ENCODE assay signal across 10 mouse cellular contexts in the genomic region with DNA sequence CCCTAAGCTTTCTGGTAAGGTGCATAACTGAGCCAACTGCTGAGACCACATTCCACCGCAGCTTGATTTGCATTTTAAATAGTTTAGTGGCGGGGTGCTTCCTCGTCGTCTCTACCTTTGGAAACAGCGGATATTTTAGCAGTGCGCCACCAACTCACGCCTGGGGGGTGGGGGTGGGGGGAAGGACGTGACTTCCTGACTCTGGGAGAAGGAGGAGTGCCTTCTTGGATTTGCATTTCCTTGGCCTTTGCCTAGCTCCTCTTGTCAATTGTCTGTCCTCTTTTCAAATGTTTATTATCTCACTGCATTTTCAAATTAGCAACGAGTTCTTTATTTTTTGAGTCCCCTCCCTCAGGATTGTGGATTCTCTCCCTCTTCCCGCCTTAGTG. TPM values are rescaled to one million over a fixed set of nuclear protein-coding genes. Genes with fewer than 3 reads are reported as not detected.
DNase-seq lines count a peak whose midpoint lies in the region; ATAC-seq lines count a peak whose summit lies in the region.
"Had no signal": no experiment of that assay in that cellular context is flagged by ENCODE, and none has a peak within 500 bp of the region (broad histone marks: within the 10 kb centered on the region; RNA-seq: fewer than 3 reads in every experiment).

No protein-coding gene starts in this region.

- peaks cover 34% of the 10 kb centered on the region for H3K27me3 ChIP-seq in hindbrain, embryonic 14.5 days (ENCODE audit: control insufficient read depth, insufficient read depth, low read length)
- H3K27me3 ChIP-seq in midbrain, embryonic 13.5 days, result peaks cover 35% of the 10 kb centered on the region

- H3K4me2 ChIP-seq in hindbrain, embryonic 14.5 days (replicated peaks), result peak overlapping the region; percentile 53
- peak overlapping the region; percentile 61 for H3K4me2 ChIP-seq in midbrain, embryonic 13.5 days (replicated peaks)

- no peaks in the 10 kb centered on the region for H3K36me3 ChIP-seq in hindbrain, embryonic 14.5 days (replicated peaks; ENCODE audit: control insufficient read depth, insufficient read depth)
- H3K36me3 ChIP-seq in midbrain, embryonic 13.5 days, result no peaks in the 10 kb centered on the region

- H3K27ac ChIP-seq in hindbrain, embryonic 14.5 days, result no peak overlapping the region
- H3K27ac ChIP-seq in midbrain, embryonic 13.5 days, result no peak overlapping the region

- H3K4me1 ChIP-seq in hindbrain, embryonic 14.5 days (replicated peaks; ENCODE audit: control insufficient read depth, insufficient read depth, low read length), result peaks cover 17% of the 10 kb centered on the region; the same call in 1 of the 2 replicates
- peaks cover 22% of the 10 kb centered on the region for H3K4me1 ChIP-seq in midbrain, embryonic 13.5 days (replicated peaks)

- 2% methylated on average over 10 of the region's 10 CpGs for WGBS in hindbrain, embryonic 14.5 days
- WGBS in midbrain, embryonic 13.5 days, result under 1% methylated on average over 10 of the region's 10 CpGs

- no peaks in the 10 kb centered on the region for H3K9me3 ChIP-seq in hindbrain, embryonic 14.5 days (ENCODE audit: control insufficient read depth, low read length)
- H3K9me3 ChIP-seq in midbrain, embryonic 13.5 days, result no peaks in the 10 kb centered on the region

- peak; percentile 28 for DNase-seq in embryo, embryonic 10.5 days (ENCODE audit: low spot score)
- DNase-seq in embryo, embryonic 10 days (ENCODE audit: low spot score), result no peak
- peak; percentile 96 for DNase-seq in ZHBTc4 (ENCODE audit: low read depth, low spot score)
- DNase-seq in hindbrain, embryonic 14.5 days (ENCODE audit: low spot score), result no peak
- DNase-seq in Muller cell, postnatal 12 days (ENCODE audit: inconsistent ontology term), result no peak
- DNase-seq in right cerebral cortex, postnatal 14 days, result no peak
- DNase-seq: adrenal gland, postnatal 25 days; kidney, adult 11 months had no signal

- H3K9ac ChIP-seq in hindbrain, embryonic 14.5 days, result no peak overlapping the region
- no peak overlapping the region for H3K9ac ChIP-seq in midbrain, embryonic 13.5 days (replicated peaks)

- no peak for ATAC-seq in hindbrain, embryonic 14.5 days (ENCODE audit: low FRiP score)
- no peak; the same call in 1 of the 2 replicates for ATAC-seq in midbrain, embryonic 13.5 days
- no peak for ATAC-seq in activated CD4-positive, CD25-positive, alpha-beta regulatory T cell, adult 4 months

- peak overlapping the region; percentile 11; the same call in 1 of the 2 replicates for H3K4me3 ChIP-seq in hindbrain, embryonic 14.5 days (replicated peaks; ENCODE audit: low read length)
- peak overlapping the region; percentile 17; the same call in 1 of the 2 replicates for H3K4me3 ChIP-seq in midbrain, embryonic 13.5 days (replicated peaks)

RNA-seq across cellular contexts. Expression of a gene that starts 1.4 kb away (rescaled TPM):
- not detected in 2 replicates for polyA plus RNA-seq in hindbrain, embryonic 14.5 days (2014; fragmentation: Nextera tagmentation; extraction: Ambion mirVana)
- not detected in 2 replicates for polyA plus RNA-seq in midbrain, embryonic 13.5 days (2015; fragmentation: Nextera tagmentation; extraction: Ambion mirVana)
- polyA plus RNA-seq in activated CD4-positive, CD25-positive, alpha-beta regulatory T cell, adult 4 months (2017; shearing (Covaris generic)), result not detected

Comparison
In these comparisons a context has a peak if more than half of its experiments do, and no peak if none do; other contexts are left out.
1. DNase-seq: peak in embryo, embryonic 10.5 days (single experiment) and ZHBTc4 (single experiment); none in embryo, embryonic 10 days (single experiment), hindbrain, embryonic 14.5 days (single experiment), Muller cell, postnatal 12 days (single experiment) and right cerebral cortex, postnatal 14 days (single experiment).